Mouse (Mus musculus) heart, embryonic 11.5 days (tissue): ENCODE results near the gene Ppp1r21. TPM values are rescaled to one million over a fixed set of nuclear protein-coding genes. Genes with fewer than 3 reads are reported as not detected.

Source experiments
- ATAC-seq: fragments of 200-750 bp; cut with Nextera tagmentation; replicated peaks from 2 replicates; pipeline ENCODE4 v1.8.0; 2017; ENCODE audit warnings: moderate library complexity; ENCODE audit not compliant: insufficient number of reproducible peaks, low FRiP score, low TSS enrichment
- H3K27ac ChIP-seq: fragments of 300-500 bp; sonication (generic); 2 replicates; pipeline ENCODE4 v1.5.1; 2014; ENCODE audit warnings: mild to moderate bottlenecking, low read depth, low read length
- H3K27me3 ChIP-seq: fragments of 300-500 bp; sonication (generic); 2 replicates; pipeline ENCODE4 v1.6.1; 2014; ENCODE audit warnings: mild to moderate bottlenecking, low read length, mixed read lengths; ENCODE audit not compliant: control insufficient read depth, insufficient read depth
- H3K36me3 ChIP-seq: fragments of 300-500 bp; sonication (generic); 2 replicates; pipeline ENCODE4 v1.6.1; 2014; ENCODE audit warnings: mild to moderate bottlenecking, low read length, moderate library complexity, mixed read lengths; ENCODE audit not compliant: control insufficient read depth, insufficient read depth
- H3K4me1 ChIP-seq: fragments of 300-500 bp; sonication (generic); 2 replicates; pipeline ENCODE4 v1.6.1; 2014; ENCODE audit warnings: low read length; ENCODE audit not compliant: control insufficient read depth, insufficient read depth
- H3K4me2 ChIP-seq: fragments of 300-500 bp; sonication (generic); 2 replicates; pipeline ENCODE4 v1.6.1; 2014; ENCODE audit warnings: mild to moderate bottlenecking, moderate library complexity
- H3K4me3 ChIP-seq: fragments of 300-500 bp; sonication (generic); 2 replicates; pipeline ENCODE4 v1.5.1; 2014; ENCODE audit warnings: low read depth, low read length
- H3K9ac ChIP-seq: fragments of 300-500 bp; sonication (generic); 2 replicates; pipeline ENCODE4 v1.6.1; 2014; ENCODE audit warnings: mild to moderate bottlenecking, low read depth, low read length, moderate library complexity
- H3K9me3 ChIP-seq: fragments of 300-500 bp; sonication (generic); replicated peaks from 2 replicates; pipeline ENCODE4 v1.6.1; 2016; ENCODE audit warnings: low read length; ENCODE audit not compliant: control insufficient read depth
- WGBS: fragments of 180-500 bp; shearing (Covaris S2); extraction: QIAGEN DNeasy Blood & Tissue Kit; methylation state at CpG from one replicate; pipeline ENCODE4 v1.1.7; 2014; ENCODE audit not compliant: insufficient replicate concordance; 5-methylcytosine and 5-hydroxymethylcytosine counted together
- polyA plus RNA-seq: library from polyadenylated mRNA; unstranded; fragments of >200 nt; fragmentation: Nextera tagmentation; extraction: Ambion mirVana; gene quantifications from 2 replicates; pipeline ENCODE4 v1.2.1, GENCODE M21; 2014

Gene Ppp1r21
- polyA plus RNA-seq, 1 experiment from 2014 or later = 15.9 TPM

GRCm38 (mm10) chr17:88537842-88538430 is 8.0 kb downstream of the Ppp1r21 start:
- 88% methylated on average over 8 of the region's 8 CpGs for WGBS
- ATAC-seq = no peak
- Histone ChIP-seq H3K9me3 (no peaks in the 10 kb centered on the region), H3K4me1 (peaks cover 6% of the 10 kb centered on the region; the same call in 1 of the 2 replicates), H3K27ac (no peak overlapping the region), H3K4me3 (no peak overlapping the region), H3K9ac (no peak overlapping the region), H3K36me3 (no peaks in the 10 kb centered on the region), H3K4me2 (no peak overlapping the region), H3K27me3 (no peaks in the 10 kb centered on the region)

GRCm38 (mm10) chr17:88542771-88543416 is 13.0 kb downstream of the Ppp1r21 start:
- Histone ChIP-seq H3K9ac (no peak overlapping the region), H3K4me3 (no peak overlapping the region), H3K27me3 (no peaks in the 10 kb centered on the region), H3K4me2 (no peak overlapping the region), H3K9me3 (no peaks in the 10 kb centered on the region), H3K36me3 (0 out of 2 replicates have a peak, but pooled peaks cover 3% of the 10 kb centered on the region), H3K4me1 (peaks cover 6% of the 10 kb centered on the region; the same call in 1 of the 2 replicates), H3K27ac (no peak overlapping the region)
- WGBS = 58% methylated on average over 15 of the region's 15 CpGs
- no peak for ATAC-seq

GRCm38 (mm10) chr17:88543417-88543782 is 13.5 kb downstream of the Ppp1r21 start:
- H3K9ac ChIP-seq = no peak overlapping the region
- 0 out of 2 replicates have a peak, but pooled peaks cover 3% of the 10 kb centered on the region for H3K36me3 ChIP-seq
- H3K9me3 ChIP-seq = no peaks in the 10 kb centered on the region
- H3K27me3 ChIP-seq = no peaks in the 10 kb centered on the region
- 69% methylated on average over 3 of the region's 3 CpGs for WGBS
- no peak overlapping the region for H3K4me3 ChIP-seq
- H3K4me2 ChIP-seq = no peak overlapping the region
- ATAC-seq = no peak
- H3K4me1 ChIP-seq = peaks cover 6% of the 10 kb centered on the region; the same call in 1 of the 2 replicates
- no peak overlapping the region for H3K27ac ChIP-seq

GRCm38 (mm10) chr17:88545217-88545784 is 15.4 kb downstream of the Ppp1r21 start:
- H3K9me3 ChIP-seq = no peaks in the 10 kb centered on the region
- WGBS = 86% methylated on average over 15 of the region's 15 CpGs
- 0 out of 2 replicates have a peak, but pooled peaks cover 3% of the 10 kb centered on the region for H3K36me3 ChIP-seq
- H3K4me2 ChIP-seq = no peak overlapping the region
- no peak overlapping the region for H3K9ac ChIP-seq
- no peaks in the 10 kb centered on the region for H3K27me3 ChIP-seq
- H3K4me3 ChIP-seq = no peak overlapping the region
- H3K27ac ChIP-seq = no peak overlapping the region
- no peaks in the 10 kb centered on the region; the same call in 1 of the 2 replicates for H3K4me1 ChIP-seq
- no peak for ATAC-seq

- H3K27me3 ChIP-seq = no peaks in the 10 kb centered on the region
Observed at GRCm38 (mm10) chr17:88546745-88547144, 16.8 kb downstream of the Ppp1r21 start.

GRCm38 (mm10) chr17:88549411-88550191 is 19.7 kb downstream of the Ppp1r21 start:
- Histone ChIP-seq H3K4me1 (peaks cover 6% of the 10 kb centered on the region), H3K36me3 (0 out of 2 replicates have a peak, but pooled peaks cover 5% of the 10 kb centered on the region)
- ATAC-seq = 0 out of 2 replicates have a peak, but pooled peaks have one; percentile 17

More at GRCm38 (mm10) chr17:88546745-88547144, 16.8 kb downstream of the Ppp1r21 start:
- H3K36me3 ChIP-seq = 0 out of 2 replicates have a peak, but pooled peaks cover 3% of the 10 kb centered on the region
- no peak overlapping the region for H3K27ac ChIP-seq
- ATAC-seq = no peak
- no peaks in the 10 kb centered on the region for H3K9me3 ChIP-seq
- H3K9ac ChIP-seq = no peak overlapping the region
- no peak overlapping the region for H3K4me2 ChIP-seq
- H3K4me3 ChIP-seq = no peak overlapping the region
- 82% methylated on average over 4 of the region's 4 CpGs for WGBS
- H3K4me1 ChIP-seq = no peaks in the 10 kb centered on the region

GRCm38 (mm10) chr17:88550351-88550750 is 20.4 kb downstream of the Ppp1r21 start:
- Histone ChIP-seq H3K36me3 (0 out of 2 replicates have a peak, but pooled peaks cover 6% of the 10 kb centered on the region), H3K4me2 (no peak overlapping the region), H3K27me3 (no peaks in the 10 kb centered on the region), H3K4me1 (peaks cover 6% of the 10 kb centered on the region), H3K27ac (no peak overlapping the region), H3K9me3 (no peaks in the 10 kb centered on the region), H3K9ac (no peak overlapping the region), H3K4me3 (no peak overlapping the region)
- ATAC-seq = no peak
- 67% methylated on average over 5 of the region's 5 CpGs for WGBS

More at GRCm38 (mm10) chr17:88549411-88550191, 19.7 kb downstream of the Ppp1r21 start:
- H3K4me2 ChIP-seq = no peak overlapping the region
- no peaks in the 10 kb centered on the region for H3K27me3 ChIP-seq
- H3K9me3 ChIP-seq = no peaks in the 10 kb centered on the region
- no peak overlapping the region for H3K9ac ChIP-seq
- no peak overlapping the region for H3K27ac ChIP-seq
- no peak overlapping the region for H3K4me3 ChIP-seq
- 57% methylated on average over 24 of the region's 24 CpGs for WGBS
